Mouse (Mus musculus) bone marrow, adult 2 months (tissue): ENCODE measurements around the gene Gucy1b2. TPM values are rescaled to one million over a fixed set of nuclear protein-coding genes. Genes with fewer than 3 reads are reported as not detected.

Source experiments
- H3K27ac ChIP-seq: fragments of 200-500 bp; 2 replicates; pipeline ENCODE4 v1.5.1; 2012; ENCODE audit warnings: low read depth, mild to moderate bottlenecking, control low read depth, inconsistent platforms, low read length; ENCODE audit not compliant: control insufficient read depth, poor library complexity, insufficient read depth
- H3K4me1 ChIP-seq: fragments of 200-500 bp; 2 replicates; pipeline ENCODE4 v1.6.1; 2011; ENCODE audit warnings: low read length; ENCODE audit not compliant: control insufficient read depth, insufficient read depth
- H3K4me3 ChIP-seq: fragments of 200-500 bp; replicated peaks from 2 replicates; pipeline ENCODE3; 2011; ENCODE audit warnings: mild to moderate bottlenecking, low read depth, low read length, control low read depth; ENCODE audit not compliant: control insufficient read depth
- CTCF ChIP-seq: fragments of 200-500 bp; IDR thresholded peaks from 2 replicates; pipeline ENCODE4 v1.5.1; 2011; ENCODE audit warnings: low read length, control low read depth; ENCODE audit not compliant: control insufficient read depth, insufficient read depth
- POLR2A ChIP-seq: fragments of 200-500 bp; IDR thresholded peaks from 2 replicates; pipeline ENCODE4 v1.6.1; 2011; ENCODE audit warnings: low read depth, mild to moderate bottlenecking, control low read depth, low read length, borderline replicate concordance; ENCODE audit not compliant: control insufficient read depth
- WGBS: fragments of 180-500 bp; shearing (Covaris S2); methylation state at CpG from one replicate; pipeline ENCODE4 v1.1.7; 2018; 5-methylcytosine and 5-hydroxymethylcytosine counted together
- polyA plus RNA-seq: library from polyadenylated mRNA; stranded (reverse); fragments of >200 nt; gene quantifications from 2 replicates; pipeline ENCODE4 v1.2.4, GENCODE M21; 2011; ENCODE audit warnings: low replicate concordance; ENCODE audit not compliant: missing spikeins, insufficient read depth, insufficient read length

Gene Gucy1b2
- polyA plus RNA-seq, 1 experiment: not detected

- no peaks in the 10 kb centered on the region for H3K4me1 ChIP-seq
- no peak overlapping the region for H3K27ac ChIP-seq
- no peak overlapping the region for H3K4me3 ChIP-seq
- TF ChIP-seq CTCF (no peak), POLR2A (no peak)
Observed at GRCm38 (mm10) chr14:62440036-62440435, 16.1 kb downstream of the Gucy1b2 start.

GRCm38 (mm10) chr14:62438236-62438635 is 17.9 kb downstream of the Gucy1b2 start:
- H3K4me3 ChIP-seq: no peak overlapping the region
- no peaks in the 10 kb centered on the region for H3K4me1 ChIP-seq
- no peak for TF ChIP-seq POLR2A
- no peak for TF ChIP-seq CTCF
- no peak overlapping the region for H3K27ac ChIP-seq
- WGBS: 83% methylated on average over 4 of the region's 4 CpGs

- Histone ChIP-seq H3K4me1 (no peaks in the 10 kb centered on the region), H3K27ac (no peak overlapping the region), H3K4me3 (no peak overlapping the region)
- TF ChIP-seq POLR2A (no peak), CTCF (no peak)
- 76% methylated on average over 2 of the region's 2 CpGs for WGBS
Observed at GRCm38 (mm10) chr14:62437806-62438205, 18.3 kb downstream of the Gucy1b2 start.

GRCm38 (mm10) chr14:62425277-62425691 is 30.8 kb downstream of the Gucy1b2 start:
- TF ChIP-seq POLR2A (no peak), CTCF (no peak)
- WGBS: 21% methylated on average over 2 of the region's 2 CpGs
- H3K27ac ChIP-seq: no peak overlapping the region

GRCm38 (mm10) chr14:62422265-62422664 is 33.8 kb downstream of the Gucy1b2 start:
- Histone ChIP-seq H3K4me3 (no peak overlapping the region), H3K27ac (no peak overlapping the region), H3K4me1 (no peaks in the 10 kb centered on the region; the same call in 1 of the 2 replicates)
- TF ChIP-seq CTCF: no peak
- no peak for TF ChIP-seq POLR2A
- 58% methylated on average over 4 of the region's 4 CpGs for WGBS

More at GRCm38 (mm10) chr14:62425277-62425691, 30.8 kb downstream of the Gucy1b2 start:
- Histone ChIP-seq H3K4me1 (no peaks in the 10 kb centered on the region; the same call in 1 of the 2 replicates), H3K4me3 (no peak overlapping the region)

GRCm38 (mm10) chr14:62417501-62417900 is 38.6 kb downstream of the Gucy1b2 start:
- H3K4me1 ChIP-seq: no peaks in the 10 kb centered on the region
- H3K4me3 ChIP-seq: no peak overlapping the region
- WGBS: 78% methylated on average over 3 of the region's 3 CpGs
- no peak overlapping the region for H3K27ac ChIP-seq
- TF ChIP-seq POLR2A (no peak), CTCF (no peak)

- H3K27ac ChIP-seq: no peak overlapping the region
- WGBS: 0% methylated on average over 1 of the region's 1 CpGs
- TF ChIP-seq CTCF (no peak), POLR2A (no peak)
- no peaks in the 10 kb centered on the region for H3K4me1 ChIP-seq
- no peak overlapping the region for H3K4me3 ChIP-seq
Observed at GRCm38 (mm10) chr14:62416742-62417134, 39.4 kb downstream of the Gucy1b2 start.

- Histone ChIP-seq H3K27ac (no peak overlapping the region), H3K4me3 (no peak overlapping the region), H3K4me1 (no peaks in the 10 kb centered on the region)
- WGBS: 84% methylated on average over 7 of the region's 7 CpGs
- TF ChIP-seq POLR2A (no peak), CTCF (no peak)
Observed at GRCm38 (mm10) chr14:62416007-62416741, 39.9 kb downstream of the Gucy1b2 start.

- 82% methylated on average over 2 of the region's 2 CpGs for WGBS
- Histone ChIP-seq H3K4me1 (no peaks in the 10 kb centered on the region), H3K27ac (no peak overlapping the region), H3K4me3 (no peak overlapping the region)
- TF ChIP-seq POLR2A (no peak), CTCF (no peak)
Observed at GRCm38 (mm10) chr14:62395346-62395745, 60.7 kb downstream of the Gucy1b2 start.
